Mouse (Mus musculus) kidney, postnatal 0 days (tissue): ENCODE measurements around the gene Cdk8. TPM values are rescaled to one million over a fixed set of nuclear protein-coding genes. Genes with fewer than 3 reads are reported as not detected.
A peak's percentile ranks its signal among the peaks of the same experiment; 100 is the strongest.

ENCODE experiments used
- ATAC-seq: fragments of 200-750 bp; cut with Nextera tagmentation; replicated peaks from 2 replicates; pipeline ENCODE4 v1.8.0; 2017; ENCODE audit warnings: low read depth, moderate number of reproducible peaks, moderate TSS enrichment, moderate library complexity; ENCODE audit not compliant: low FRiP score
- DNase-seq: peaks from one replicate; pipeline ENCODE4 v3.0.0-alpha.2; 2016; ENCODE audit warnings: low spot score
- H3K27ac ChIP-seq: fragments of 300-500 bp; sonication (generic); 2 replicates; pipeline ENCODE4 v1.5.1; 2014; ENCODE audit warnings: mild to moderate bottlenecking
- H3K27me3 ChIP-seq: fragments of 300-500 bp; sonication (generic); 2 replicates; pipeline ENCODE4 v1.6.1; 2014; ENCODE audit warnings: low read length, mixed read lengths; ENCODE audit not compliant: insufficient read depth
- H3K36me3 ChIP-seq: fragments of 300-500 bp; sonication (generic); 2 replicates; pipeline ENCODE4 v1.6.1; 2014; ENCODE audit warnings: low read length, mixed read lengths; ENCODE audit not compliant: insufficient read depth
- H3K4me1 ChIP-seq: fragments of 300-500 bp; sonication (generic); replicated peaks from 2 replicates; pipeline ENCODE4 v1.6.1; 2014; ENCODE audit warnings: antibody characterized with exemption, low read length, mixed read lengths; ENCODE audit not compliant: insufficient read depth
- H3K4me2 ChIP-seq: fragments of 300-500 bp; sonication (generic); 2 replicates; pipeline ENCODE4 v1.6.1; 2014; ENCODE audit warnings: mild to moderate bottlenecking, low read length, moderate library complexity, mixed read lengths
- H3K4me3 ChIP-seq: fragments of 300-500 bp; sonication (generic); replicated peaks from 2 replicates; pipeline ENCODE4 v1.5.1; 2014; ENCODE audit warnings: low read depth, low read length
- H3K9ac ChIP-seq: fragments of 300-500 bp; sonication (generic); 2 replicates; pipeline ENCODE4 v1.6.1; 2014; ENCODE audit warnings: low read depth, low read length
- H3K9me3 ChIP-seq: fragments of 300-500 bp; sonication (generic); replicated peaks from 2 replicates; pipeline ENCODE4 v1.6.1; 2016; ENCODE audit warnings: low read length, inconsistent platforms, mixed read lengths
- CTCF ChIP-seq: IDR thresholded peaks from 2 replicates; pipeline ENCODE4 v1.5.1; 2016; ENCODE audit warnings: antibody characterized with exemption, low read depth, mild to moderate bottlenecking, moderate library complexity
- whole genome bisulfite sequencing: fragments of 180-500 bp; shearing (Covaris S2); extraction: QIAGEN DNeasy Blood & Tissue Kit; methylation state at CpG from one replicate; pipeline ENCODE4 v1.1.7; 2014; 5-methylcytosine and 5-hydroxymethylcytosine counted together
- polyA plus RNA-seq: library from polyadenylated mRNA; unstranded; fragments of >200 nt; fragmentation: Nextera tagmentation; extraction: Ambion mirVana; gene quantifications from 2 replicates; pipeline ENCODE4 v1.2.1, GENCODE M21; 2015

Cdk8 gene
- polyA plus RNA-seq, 1 experiment from 2014 or later = 18.1 TPM

DNA sequence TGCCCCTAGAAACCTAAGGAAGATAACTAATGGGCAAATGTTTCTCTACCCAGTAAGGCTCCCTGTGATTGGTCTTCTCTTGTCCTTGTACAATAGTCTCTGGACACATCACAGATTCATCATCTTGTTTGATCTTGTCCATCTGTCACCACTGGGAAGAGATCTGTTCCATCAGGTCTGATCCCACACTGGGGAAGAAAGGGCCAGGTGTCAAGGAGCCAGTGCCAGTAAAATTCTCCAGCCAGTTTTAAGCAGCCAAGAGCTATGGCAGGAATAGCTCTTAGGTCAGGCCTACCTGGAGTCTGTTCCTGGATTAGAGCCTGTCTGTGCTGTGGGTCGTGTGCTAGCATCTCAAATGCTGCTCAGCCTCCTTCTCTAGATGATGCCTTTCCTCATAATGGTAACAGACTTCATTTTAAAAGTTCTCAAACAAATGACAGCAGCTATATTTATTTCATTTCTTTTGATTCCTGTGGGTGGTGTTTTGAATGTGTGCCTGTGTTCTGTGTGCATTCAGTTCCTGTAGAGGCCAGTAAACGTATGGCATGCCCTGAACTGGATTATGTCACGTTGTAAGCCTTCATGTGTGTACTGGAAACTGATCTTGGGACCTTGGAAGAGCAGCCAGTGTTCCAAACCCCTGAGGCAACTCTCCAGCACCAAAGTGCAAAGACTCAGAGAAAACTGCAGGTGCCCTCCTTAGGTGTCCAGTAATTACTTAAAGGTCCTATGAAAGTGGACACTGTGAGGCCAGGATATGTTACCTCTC, 40.3 kb upstream of the Cdk8 start:
- no peak for ATAC-seq

DNA sequence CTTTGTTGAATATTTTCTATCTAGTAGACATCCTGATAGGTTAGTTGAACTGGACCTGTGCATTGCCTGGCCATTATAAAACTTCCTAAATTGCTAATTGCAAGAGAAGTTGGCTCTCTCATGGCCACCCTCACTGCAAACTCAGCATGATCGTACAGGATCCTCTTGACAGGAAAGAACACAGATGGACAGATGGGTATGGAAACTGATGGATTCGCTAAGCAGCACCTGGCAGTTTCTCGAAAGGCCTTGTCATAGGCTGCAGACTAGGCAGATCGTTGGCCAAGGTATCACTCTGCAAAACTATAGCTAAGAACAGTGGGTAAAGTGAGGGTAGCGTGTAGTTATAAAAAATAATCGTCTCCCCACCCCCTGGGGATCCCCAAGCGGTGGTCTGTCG, 37.7 kb upstream of the Cdk8 start:
- H3K36me3 ChIP-seq = no peaks in the 10 kb centered on the region
- no peak overlapping the region for H3K27ac ChIP-seq
- no peak for TF ChIP-seq CTCF
- 88% methylated on average over 8 of the region's 8 CpGs for WGBS
- H3K27me3 ChIP-seq = no peaks in the 10 kb centered on the region
- no peak overlapping the region for H3K4me3 ChIP-seq
- H3K9me3 ChIP-seq = no peaks in the 10 kb centered on the region
- DNase-seq (no peak), ATAC-seq (no peak)
- H3K4me2 ChIP-seq = no peak overlapping the region
- no peaks in the 10 kb centered on the region for H3K4me1 ChIP-seq
- no peak overlapping the region for H3K9ac ChIP-seq

More for the DNA sequence above, 40.3 kb upstream of the Cdk8 start:
- 58% methylated on average over 3 of the region's 3 CpGs for WGBS
- no peak for DNase-seq
- no peak for TF ChIP-seq CTCF
- Histone ChIP-seq H3K27ac (peak overlapping the region; percentile 6; the same call in 1 of the 2 replicates), H3K36me3 (no peaks in the 10 kb centered on the region), H3K4me2 (no peak overlapping the region), H3K9ac (no peak overlapping the region), H3K9me3 (no peaks in the 10 kb centered on the region), H3K27me3 (no peaks in the 10 kb centered on the region), H3K4me3 (no peak overlapping the region), H3K4me1 (no peaks in the 10 kb centered on the region)

DNA sequence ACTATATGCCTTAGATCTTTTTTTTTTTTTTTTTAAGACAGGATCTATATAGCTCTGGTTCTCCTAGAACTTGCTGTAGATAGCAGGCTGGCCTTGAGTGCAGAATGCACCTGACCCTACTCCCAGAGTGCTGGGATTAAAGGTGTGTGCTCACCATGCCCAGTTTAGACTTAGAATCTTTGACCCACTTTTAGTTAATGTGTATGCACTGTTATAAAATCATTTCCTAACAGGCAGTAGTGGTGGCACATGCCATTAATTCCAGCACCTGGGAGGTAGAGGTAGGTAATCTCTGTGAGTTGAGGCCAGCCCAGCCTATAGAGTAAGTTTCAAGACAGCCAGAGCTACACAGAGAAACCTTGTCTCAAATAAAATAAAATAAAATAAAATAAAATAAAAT, 32.0 kb upstream of the Cdk8 start:
- DNase-seq = peak; percentile 26
- Histone ChIP-seq H3K4me1 (no peaks in the 10 kb centered on the region), H3K27ac (no peak overlapping the region), H3K4me3 (no peak overlapping the region), H3K9me3 (no peaks in the 10 kb centered on the region), H3K9ac (no peak overlapping the region), H3K4me2 (no peak overlapping the region), H3K27me3 (no peaks in the 10 kb centered on the region), H3K36me3 (0 out of 2 replicates have a peak, but pooled peaks cover 9% of the 10 kb centered on the region)
- peak; percentile 88 for ATAC-seq
- TF ChIP-seq CTCF = no peak

DNA sequence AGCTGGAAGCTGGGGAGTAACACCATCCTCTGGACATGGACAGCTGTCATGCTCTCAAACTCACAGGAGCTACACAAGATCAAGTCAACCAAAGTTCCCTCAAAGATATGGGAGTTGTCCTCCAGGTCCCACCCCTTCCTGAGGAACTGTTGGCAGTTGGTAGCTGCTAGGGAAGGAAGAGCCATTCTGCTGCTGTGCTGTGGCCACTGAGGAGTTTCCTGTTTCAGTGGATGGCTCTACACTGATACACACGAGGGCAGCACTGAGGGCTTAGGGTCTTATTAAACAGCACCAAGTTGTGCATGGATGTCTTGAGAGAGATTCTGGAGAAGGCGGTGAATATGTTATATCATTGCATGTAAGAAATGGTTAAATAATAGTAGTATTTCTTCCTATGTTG, 31.5 kb upstream of the Cdk8 start:
- DNase-seq (no peak), ATAC-seq (peak; percentile 60; the same call in 1 of the 2 replicates)
- whole genome bisulfite sequencing = 72% methylated on average over 2 of the region's 2 CpGs
- Histone ChIP-seq H3K9me3 (no peaks in the 10 kb centered on the region), H3K9ac (no peak overlapping the region), H3K27me3 (no peaks in the 10 kb centered on the region), H3K27ac (peak overlapping the region; percentile 44; the same call in 1 of the 2 replicates), H3K36me3 (0 out of 2 replicates have a peak, but pooled peaks cover 9% of the 10 kb centered on the region), H3K4me3 (no peak overlapping the region), H3K4me1 (no peaks in the 10 kb centered on the region), H3K4me2 (no peak overlapping the region)
- peak; percentile 48; the same call in 1 of the 2 replicates for TF ChIP-seq CTCF

DNA sequence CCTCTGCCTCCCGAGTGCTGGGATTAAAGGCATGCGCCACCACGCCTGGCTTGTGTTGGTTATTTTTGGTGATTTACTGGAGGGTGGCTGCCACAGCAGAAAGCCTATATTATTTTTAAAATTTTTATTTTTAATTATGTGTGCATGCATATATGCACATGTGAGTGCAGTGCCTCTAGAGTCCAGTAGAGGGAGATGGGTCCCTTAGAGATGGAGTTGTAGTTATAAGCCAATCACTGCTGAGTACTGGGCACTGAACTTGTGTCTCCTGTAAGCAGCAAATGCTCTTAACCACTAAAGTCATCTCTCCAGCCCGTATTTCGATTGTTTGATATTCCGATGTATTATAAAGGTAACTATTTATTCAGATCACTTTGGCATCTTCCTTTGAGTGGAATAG, 30.4 kb upstream of the Cdk8 start:
- no peak overlapping the region for H3K27ac ChIP-seq
- peaks cover 10% of the 10 kb centered on the region; the same call in 1 of the 2 replicates for H3K36me3 ChIP-seq
- H3K4me3 ChIP-seq = no peak overlapping the region
- WGBS = over 99% methylated on average over 6 of the region's 6 CpGs
- no peaks in the 10 kb centered on the region for H3K4me1 ChIP-seq
- H3K4me2 ChIP-seq = no peak overlapping the region
- TF ChIP-seq CTCF = no peak
- no peaks in the 10 kb centered on the region for H3K9me3 ChIP-seq
- no peak for ATAC-seq
- DNase-seq = no peak
- H3K9ac ChIP-seq = no peak overlapping the region
- no peaks in the 10 kb centered on the region for H3K27me3 ChIP-seq

DNA sequence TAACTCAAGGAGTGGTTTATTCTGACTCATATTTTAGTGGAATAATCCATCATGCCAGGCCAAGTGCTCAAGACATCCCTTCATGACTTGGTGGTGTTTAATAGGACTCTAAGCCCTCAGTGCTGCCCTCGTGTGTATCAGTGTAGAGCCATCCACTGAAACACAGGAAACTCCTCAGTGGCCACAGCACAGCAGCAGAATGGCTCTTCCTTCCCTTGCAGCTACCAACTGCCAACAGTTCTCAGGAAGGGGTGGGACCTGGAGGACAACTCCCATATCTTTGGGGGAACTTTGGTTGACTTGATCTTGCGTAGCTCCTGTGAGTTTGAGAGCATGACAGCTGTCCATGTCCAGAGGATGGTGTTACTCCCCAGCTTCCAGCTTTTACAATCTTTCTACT, 27.1 kb upstream of the Cdk8 start:
- Histone ChIP-seq H3K4me1 (0 out of 2 replicates have a peak, but pooled peaks cover 6% of the 10 kb centered on the region), H3K9ac (no peak overlapping the region), H3K4me3 (no peak overlapping the region), H3K9me3 (no peaks in the 10 kb centered on the region), H3K4me2 (no peak overlapping the region), H3K27ac (no peak overlapping the region), H3K36me3 (peaks cover 32% of the 10 kb centered on the region; the same call in 1 of the 2 replicates), H3K27me3 (no peaks in the 10 kb centered on the region)
- WGBS = 88% methylated on average over 2 of the region's 2 CpGs
- TF ChIP-seq CTCF = peak; percentile 5; the same call in 1 of the 2 replicates
- DNase-seq (no peak), ATAC-seq (no peak)
